Mouse (Mus musculus) embryonic facial prominence, embryonic 14.5 days (tissue): Measurements from ENCODE around the gene Hoxa6. TPM values are rescaled to one million over a fixed set of nuclear protein-coding genes. Genes with fewer than 3 reads are reported as not detected.

Source experiments
- ATAC-seq: fragments of 200-750 bp; cut with Nextera tagmentation; 2 replicates; pipeline ENCODE4 v1.8.0; 2017; ENCODE audit warnings: low read depth, moderate number of reproducible peaks, moderate TSS enrichment
- DNase-seq: peaks from one replicate; pipeline ENCODE4 v3.0.0-alpha.2; 2015; ENCODE audit warnings: low spot score
- H3K27ac ChIP-seq: fragments of 300-500 bp; sonication (generic); replicated peaks from 2 replicates; pipeline ENCODE4 v1.5.1; 2014; ENCODE audit warnings: low read depth, mild to moderate bottlenecking, low read length, moderate library complexity
- H3K27me3 ChIP-seq: fragments of 300-500 bp; sonication (generic); replicated peaks from 2 replicates; pipeline ENCODE4 v1.6.1; 2014; ENCODE audit warnings: low read length; ENCODE audit not compliant: control insufficient read depth, insufficient read depth
- H3K36me3 ChIP-seq: fragments of 300-500 bp; sonication (generic); 2 replicates; pipeline ENCODE4 v1.6.1; 2014; ENCODE audit warnings: low read length, mixed read lengths; ENCODE audit not compliant: control insufficient read depth, insufficient read depth
- H3K4me1 ChIP-seq: fragments of 300-500 bp; sonication (generic); 2 replicates; pipeline ENCODE4 v1.6.1; 2014; ENCODE audit warnings: antibody characterized with exemption, low read length; ENCODE audit not compliant: control insufficient read depth, insufficient read depth
- H3K4me2 ChIP-seq: fragments of 300-500 bp; sonication (generic); 2 replicates; pipeline ENCODE4 v1.6.1; 2014; ENCODE audit warnings: low read depth, mild to moderate bottlenecking, low read length, moderate library complexity, mixed read lengths
- H3K4me3 ChIP-seq: fragments of 300-500 bp; sonication (generic); 2 replicates; pipeline ENCODE4 v1.5.1; 2014; ENCODE audit warnings: low read depth, mild to moderate bottlenecking, low read length
- H3K9ac ChIP-seq: fragments of 300-500 bp; sonication (generic); 2 replicates; pipeline ENCODE4 v1.6.1; 2014; ENCODE audit warnings: low read depth, mild to moderate bottlenecking, low read length, moderate library complexity, mixed read lengths
- H3K9me3 ChIP-seq: fragments of 300-500 bp; sonication (generic); 2 replicates; pipeline ENCODE4 v1.6.1; 2016; ENCODE audit warnings: low read length; ENCODE audit not compliant: control insufficient read depth
- WGBS: fragments of 180-500 bp; shearing (Covaris S2); extraction: QIAGEN DNeasy Blood & Tissue Kit; methylation state at CpG from one replicate; pipeline ENCODE4 v1.1.7; 2014; 5-methylcytosine and 5-hydroxymethylcytosine counted together
- polyA plus RNA-seq: library from polyadenylated mRNA; unstranded; fragments of >200 nt; fragmentation: Nextera tagmentation; extraction: Ambion mirVana; gene quantifications from 2 replicates; pipeline ENCODE4 v1.2.1, GENCODE M21; 2014

The Hoxa6 gene
- polyA plus RNA-seq, 1 experiment from 2014 or later = not detected

- H3K4me1 ChIP-seq = no peaks in the 10 kb centered on the region
- no peak overlapping the region for H3K4me3 ChIP-seq
- H3K36me3 ChIP-seq = no peaks in the 10 kb centered on the region
- peaks cover 99% of the 10 kb centered on the region for H3K27me3 ChIP-seq
- no peak overlapping the region for H3K9ac ChIP-seq
- under 1% methylated on average over 16 of the region's 16 CpGs for WGBS
- H3K4me2 ChIP-seq = no peak overlapping the region
- ATAC-seq (no peak), DNase-seq (no peak)
- no peak overlapping the region for H3K27ac ChIP-seq
- no peaks in the 10 kb centered on the region for H3K9me3 ChIP-seq
Observed at GRCm38 (mm10) chr6:52249415-52249738, 40.9 kb upstream of the Hoxa6 start.

DNA sequence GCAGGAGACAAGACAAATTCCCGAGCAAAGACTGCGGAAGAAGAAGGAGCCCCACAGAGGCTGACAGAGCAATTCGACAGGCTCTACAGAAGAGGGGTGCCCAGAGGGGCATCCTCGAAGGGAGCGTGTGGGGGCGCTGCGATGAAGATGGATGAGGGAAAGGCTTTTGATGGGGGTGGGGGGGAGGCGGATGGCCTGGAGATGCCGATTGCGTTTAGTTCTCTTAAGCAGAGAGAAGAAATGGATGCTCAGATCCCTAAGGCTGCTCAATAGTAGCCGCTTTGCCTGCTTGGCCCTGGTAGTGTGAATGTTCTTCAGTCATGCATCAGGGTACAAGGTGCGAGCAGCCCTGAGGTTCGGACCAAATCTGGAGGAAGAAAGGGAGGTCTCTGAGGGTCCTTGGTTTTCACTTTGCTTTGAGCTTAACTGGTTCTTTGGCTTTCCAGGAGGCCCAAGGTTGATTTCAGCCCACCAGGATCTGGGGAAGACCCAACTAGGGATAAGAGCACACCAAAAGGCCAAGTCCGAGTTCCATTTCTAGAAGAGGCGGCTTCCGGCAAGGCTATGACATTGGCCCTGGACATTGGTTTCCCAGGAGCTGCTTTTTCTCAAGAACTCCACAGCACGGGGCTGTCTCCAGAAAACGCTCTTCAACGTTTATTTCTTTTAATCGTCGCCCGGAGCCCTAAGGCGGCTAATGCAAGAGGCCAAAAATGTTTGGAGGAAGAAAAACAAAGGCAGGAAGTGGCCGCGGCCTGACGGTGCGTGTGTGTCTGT lies 40.3 kb upstream of the Hoxa6 start:
- Histone ChIP-seq H3K9ac (no peak overlapping the region), H3K4me2 (no peak overlapping the region), H3K9me3 (no peaks in the 10 kb centered on the region), H3K27ac (no peak overlapping the region), H3K36me3 (no peaks in the 10 kb centered on the region), H3K27me3 (peaks cover 99% of the 10 kb centered on the region), H3K4me1 (no peaks in the 10 kb centered on the region), H3K4me3 (no peak overlapping the region)
- ATAC-seq = no peak
- 3% methylated on average over 27 of the region's 27 CpGs for WGBS
- DNase-seq = no peak

DNA sequence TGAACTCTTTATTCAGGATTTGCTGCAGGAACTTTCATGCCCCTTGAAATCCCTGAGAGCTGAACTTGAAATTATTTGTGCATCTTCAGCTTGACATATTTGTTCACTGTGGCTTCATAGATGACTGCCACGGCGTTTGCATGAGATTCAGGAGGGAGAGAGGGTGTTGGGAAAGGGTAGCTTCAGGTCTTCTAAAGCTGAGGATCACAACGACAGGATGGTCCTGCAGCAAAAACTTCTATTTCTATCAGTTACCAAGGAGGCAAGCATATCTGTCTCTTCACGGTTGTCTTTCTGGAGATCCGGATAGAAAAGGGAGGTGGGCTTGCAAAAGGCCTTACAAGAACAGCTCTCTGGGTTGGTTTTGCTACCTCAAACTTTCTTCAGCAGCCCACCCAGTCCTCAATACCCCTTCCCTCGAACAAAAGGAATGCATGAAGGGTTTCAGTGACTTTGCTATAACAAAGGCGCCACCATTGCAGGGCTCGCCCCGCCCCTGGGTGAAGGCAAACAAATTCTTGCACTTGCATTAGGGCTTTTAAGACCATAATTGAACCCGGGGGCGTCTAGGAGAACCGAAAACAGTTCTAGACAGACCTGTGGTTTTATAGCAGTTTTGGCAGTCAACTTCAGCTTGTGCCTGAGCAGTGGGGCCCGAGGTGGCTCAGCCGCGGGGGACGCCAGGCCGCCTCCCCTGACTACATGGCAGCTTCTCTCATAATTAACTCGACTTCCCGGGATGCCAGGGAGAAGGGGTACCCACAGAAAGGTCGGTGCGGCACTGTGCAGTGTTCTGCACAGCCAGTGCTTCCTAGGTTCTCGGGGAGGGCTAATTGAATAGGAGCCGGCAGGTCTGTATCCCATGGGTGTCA lies 39.5 kb upstream of the Hoxa6 start:
- H3K4me1 ChIP-seq = no peaks in the 10 kb centered on the region
- H3K4me3 ChIP-seq = no peak overlapping the region
- no peak overlapping the region for H3K27ac ChIP-seq
- DNase-seq (no peak), ATAC-seq (no peak)
- peaks cover 99% of the 10 kb centered on the region for H3K27me3 ChIP-seq
- H3K4me2 ChIP-seq = no peak overlapping the region
- no peaks in the 10 kb centered on the region for H3K36me3 ChIP-seq
- WGBS = 3% methylated on average over 23 of the region's 23 CpGs
- H3K9ac ChIP-seq = no peak overlapping the region
- no peaks in the 10 kb centered on the region for H3K9me3 ChIP-seq

DNA sequence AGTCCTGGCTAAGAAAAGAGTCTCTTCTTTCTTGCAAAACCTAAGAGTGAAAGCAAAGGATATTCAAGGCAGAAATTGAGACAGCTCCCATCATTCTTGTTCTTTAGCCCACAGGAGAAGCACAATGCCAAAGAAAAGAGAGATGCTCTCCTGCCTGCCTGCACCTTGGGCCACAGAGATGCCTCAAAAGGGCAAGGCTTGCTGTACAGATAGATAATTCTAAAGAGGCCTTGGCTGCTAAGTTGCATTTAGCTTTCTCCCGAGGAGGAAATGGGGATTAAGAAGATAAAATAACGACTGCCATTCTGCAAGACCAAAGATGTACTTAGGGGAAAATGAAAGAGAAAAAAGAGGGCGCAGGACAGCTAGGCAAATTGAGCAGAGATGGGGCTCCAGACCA lies 38.4 kb upstream of the Hoxa6 start:
- H3K36me3 ChIP-seq = no peaks in the 10 kb centered on the region
- WGBS = 2% methylated on average over 3 of the region's 3 CpGs
- H3K9ac ChIP-seq = no peak overlapping the region
- no peak for ATAC-seq
- no peak overlapping the region for H3K4me2 ChIP-seq
- H3K4me1 ChIP-seq = no peaks in the 10 kb centered on the region
- no peak for DNase-seq
- peaks cover 99% of the 10 kb centered on the region for H3K27me3 ChIP-seq
- H3K4me3 ChIP-seq = no peak overlapping the region
- H3K9me3 ChIP-seq = no peaks in the 10 kb centered on the region
- no peak overlapping the region for H3K27ac ChIP-seq

DNA sequence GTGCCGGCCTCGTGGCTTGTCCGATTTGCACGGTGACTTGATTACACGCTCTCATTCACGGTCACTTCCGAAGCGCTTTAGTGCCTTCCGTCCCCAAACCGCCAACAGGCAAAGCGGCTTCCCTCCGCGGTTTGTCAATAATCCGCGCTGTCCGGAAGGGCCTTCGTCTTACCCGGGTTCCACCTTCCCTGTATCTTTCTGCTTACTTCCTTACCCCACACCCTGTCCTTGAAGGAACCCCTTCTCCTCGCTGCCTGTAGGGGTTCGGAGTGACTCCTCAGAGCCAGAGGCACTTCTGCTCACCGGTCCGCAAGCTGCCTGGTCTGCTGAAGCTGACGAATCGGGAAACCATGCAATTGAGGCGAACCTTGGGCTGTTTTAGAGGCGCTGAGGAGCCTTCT lies 37.9 kb upstream of the Hoxa6 start:
- no peaks in the 10 kb centered on the region for H3K36me3 ChIP-seq
- DNase-seq (no peak), ATAC-seq (no peak)
- H3K4me2 ChIP-seq = no peak overlapping the region
- H3K27me3 ChIP-seq = peaks cover 99% of the 10 kb centered on the region
- no peak overlapping the region for H3K27ac ChIP-seq
- no peak overlapping the region for H3K9ac ChIP-seq
- no peaks in the 10 kb centered on the region for H3K4me1 ChIP-seq
- 0 out of 2 replicates have a peak overlapping the region, but pooled peaks have one; percentile 0 for H3K4me3 ChIP-seq
- under 1% methylated on average over 26 of the region's 26 CpGs for WGBS
- H3K9me3 ChIP-seq = no peaks in the 10 kb centered on the region

DNA sequence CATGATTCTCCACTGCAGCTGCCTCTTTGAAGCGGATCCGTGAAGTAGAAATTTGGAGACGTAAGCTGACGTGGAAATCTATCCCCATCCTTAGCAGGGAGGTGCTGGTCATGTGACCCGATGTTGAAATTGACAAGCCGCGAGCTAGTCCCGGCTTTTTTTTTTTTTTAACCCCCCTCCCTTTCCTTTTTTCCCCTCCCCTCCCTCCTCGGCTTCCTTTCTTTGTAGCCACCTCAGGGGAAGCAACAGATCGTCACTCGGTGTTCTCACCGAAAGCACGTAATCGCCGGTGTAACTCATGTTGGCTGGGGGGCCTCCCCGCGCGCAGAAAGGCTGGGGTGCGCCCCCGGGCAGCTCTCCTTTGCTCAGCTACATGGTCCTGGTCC lies 37.2 kb upstream of the Hoxa6 start, which contains the start of gene Hoxa11:
Gene Hoxa11, minus strand, starts transcription at position 54 of the 386 bp plus-strand sequence.
- ATAC-seq (no peak), DNase-seq (no peak)
- Histone ChIP-seq H3K4me2 (0 out of 2 replicates have a peak within 1 kb of the TSS, but pooled peaks have one; percentile 6), H3K27me3 (peaks cover 99% of the 10 kb centered on the region), H3K4me3 (peak within 1 kb of the TSS; percentile 5; the same call in 1 of the 2 replicates), H3K9me3 (no peaks in the 10 kb centered on the region), H3K9ac (no peak within 1 kb of the TSS), H3K27ac (no peak within 1 kb of the TSS), H3K4me1 (no peaks in the 10 kb centered on the region), H3K36me3 (no peaks in the 10 kb centered on the region)
- WGBS = under 1% methylated on average over 20 of the region's 20 CpGs

- WGBS = under 1% methylated on average over 58 of the region's 71 CpGs
- Histone ChIP-seq H3K9me3 (no peaks in the 10 kb centered on the region), H3K4me2 (0 out of 2 replicates have a peak overlapping the region, but pooled peaks have one; percentile 6), H3K9ac (no peak overlapping the region), H3K4me3 (peak overlapping the region; percentile 5; the same call in 1 of the 2 replicates), H3K4me1 (no peaks in the 10 kb centered on the region), H3K36me3 (no peaks in the 10 kb centered on the region), H3K27me3 (peaks cover 100% of the 10 kb centered on the region), H3K27ac (no peak overlapping the region)
- DNase-seq (no peak), ATAC-seq (no peak)
Observed at GRCm38 (mm10) chr6:52245040-52245756, 36.7 kb upstream of the Hoxa6 start.

- Histone ChIP-seq H3K9ac (no peak overlapping the region), H3K36me3 (no peaks in the 10 kb centered on the region), H3K4me1 (no peaks in the 10 kb centered on the region), H3K9me3 (no peaks in the 10 kb centered on the region), H3K4me3 (peak overlapping the region; percentile 5; the same call in 1 of the 2 replicates), H3K27me3 (peaks cover 100% of the 10 kb centered on the region), H3K4me2 (no peak overlapping the region), H3K27ac (no peak overlapping the region)
- WGBS = under 1% methylated on average over 23 of the region's 23 CpGs
- ATAC-seq (no peak), DNase-seq (no peak)
Observed at GRCm38 (mm10) chr6:52244471-52245039, 36.0 kb upstream of the Hoxa6 start.
